Mouse (Mus musculus) limb, embryonic 10.5 days (tissue): Measurements from ENCODE around the gene A930002H24Rik. TPM values are rescaled to one million over a fixed set of nuclear protein-coding genes. Genes with fewer than 3 reads are reported as not detected.

Experiments
- DNase-seq: peaks from one replicate; pipeline ENCODE4 v3.0.0-alpha.2; 2017; ENCODE audit warnings: low spot score
- H3K27ac ChIP-seq: fragments of 300-500 bp; sonication (generic); 2 replicates; pipeline ENCODE4 v1.5.1; 2016; ENCODE audit warnings: mild to moderate bottlenecking
- H3K27me3 ChIP-seq: fragments of 300-500 bp; sonication (generic); 2 replicates; pipeline ENCODE4 v1.6.1; 2016; ENCODE audit warnings: low read depth, mild to moderate bottlenecking; ENCODE audit not compliant: poor library complexity, severe bottlenecking
- H3K36me3 ChIP-seq: fragments of 300-500 bp; sonication (generic); 2 replicates; pipeline ENCODE4 v1.6.1; 2016; ENCODE audit warnings: mild to moderate bottlenecking, moderate library complexity
- H3K4me1 ChIP-seq: fragments of 300-500 bp; sonication (generic); 2 replicates; pipeline ENCODE4 v1.6.1; 2016
- H3K4me3 ChIP-seq: fragments of 300-500 bp; sonication (generic); 2 replicates; pipeline ENCODE4 v1.5.1; 2016; ENCODE audit warnings: mild to moderate bottlenecking, moderate library complexity
- H3K9me3 ChIP-seq: fragments of 300-500 bp; sonication (generic); replicated peaks from 2 replicates; pipeline ENCODE4 v1.6.1; 2016; ENCODE audit warnings: mild to moderate bottlenecking
- WGBS: fragments of 180-500 bp; shearing (Covaris S2); methylation state at CpG from one replicate; pipeline ENCODE4 v1.1.7; 2016; 5-methylcytosine and 5-hydroxymethylcytosine counted together
- polyA plus RNA-seq: library from polyadenylated mRNA; unstranded; fragments of >200 nt; fragmentation: Nextera tagmentation; extraction: Ambion mirVana; gene quantifications from 2 replicates; pipeline ENCODE4 v1.2.1, GENCODE M21; 2016

The A930002H24Rik gene
- polyA plus RNA-seq, 1 experiment from 2014 or later: 1.5 TPM

DNA sequence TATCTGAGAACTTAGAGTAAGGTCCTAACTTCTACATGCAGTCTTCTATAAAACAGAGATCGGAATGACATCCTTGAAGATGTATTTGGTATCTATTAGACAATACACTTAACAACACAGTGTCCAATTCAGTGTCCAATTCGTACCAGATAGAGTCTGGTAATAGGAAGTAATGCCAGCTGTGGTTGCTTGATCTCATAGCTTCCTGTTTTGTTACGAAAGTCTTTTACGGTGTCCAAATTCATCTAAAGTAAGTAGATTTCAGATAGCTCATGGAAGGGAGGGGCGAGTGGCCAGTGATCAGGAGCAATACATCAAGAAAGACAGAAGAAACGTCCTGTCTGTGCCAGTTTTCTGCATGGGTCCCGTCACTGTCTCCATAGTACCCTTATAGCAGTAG is 36.8 kb downstream of the A930002H24Rik start:
- H3K4me1 ChIP-seq: no peaks in the 10 kb centered on the region
- H3K36me3 ChIP-seq: no peaks in the 10 kb centered on the region
- whole genome bisulfite sequencing: 82% methylated on average over 7 of the region's 7 CpGs
- no peak overlapping the region for H3K4me3 ChIP-seq
- no peak overlapping the region for H3K27ac ChIP-seq
- peak; percentile 2 for DNase-seq
- no peaks in the 10 kb centered on the region for H3K9me3 ChIP-seq
- H3K27me3 ChIP-seq: no peaks in the 10 kb centered on the region

DNA sequence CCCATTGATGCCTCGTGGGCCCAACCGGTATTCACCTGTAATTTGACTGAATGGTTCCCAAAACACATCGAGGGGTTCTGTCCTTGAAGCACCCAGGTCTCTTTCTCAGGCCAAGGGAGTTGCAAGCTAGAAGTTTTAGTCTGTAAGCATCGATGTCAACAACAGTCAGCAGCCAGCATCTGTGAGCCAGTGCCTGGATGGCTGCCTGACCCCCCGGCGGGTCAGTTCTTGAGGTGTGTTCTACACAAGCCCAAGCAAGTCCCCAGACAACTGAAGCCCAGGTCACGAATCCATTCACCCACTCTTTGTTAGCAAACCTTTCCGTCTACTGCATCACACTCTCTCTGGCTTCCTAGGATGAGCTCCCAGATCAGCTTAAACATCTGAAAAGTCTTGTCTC is 37.4 kb downstream of the A930002H24Rik start:
- Histone ChIP-seq H3K36me3 (no peaks in the 10 kb centered on the region), H3K4me1 (no peaks in the 10 kb centered on the region), H3K4me3 (no peak overlapping the region), H3K27ac (no peak overlapping the region), H3K9me3 (no peaks in the 10 kb centered on the region), H3K27me3 (no peaks in the 10 kb centered on the region)
- DNase-seq: peak; percentile 26
- WGBS: 86% methylated on average over 8 of the region's 8 CpGs

DNA sequence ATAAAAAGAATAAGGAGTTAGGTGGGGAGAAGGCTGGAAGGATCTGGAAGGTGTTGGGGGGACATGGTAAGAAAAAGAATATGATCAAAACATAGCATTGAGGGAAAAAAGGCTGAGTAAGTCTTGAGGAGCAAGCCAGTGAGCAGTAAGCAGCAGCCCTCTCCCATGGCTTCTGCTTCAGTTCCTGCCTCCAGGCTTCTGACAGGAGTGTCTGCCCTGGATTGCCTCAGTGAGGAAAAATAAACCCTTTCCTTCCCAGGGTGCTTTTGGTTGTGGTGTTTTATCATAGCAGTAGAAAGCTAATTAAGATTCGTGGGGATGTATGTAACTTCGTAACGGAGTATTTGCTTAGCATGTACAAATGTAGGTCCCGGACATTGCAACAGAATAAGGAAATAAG is 39.5 kb downstream of the A930002H24Rik start:
- no peak overlapping the region for H3K27ac ChIP-seq
- no peak overlapping the region for H3K4me3 ChIP-seq
- H3K9me3 ChIP-seq: no peaks in the 10 kb centered on the region
- H3K4me1 ChIP-seq: no peaks in the 10 kb centered on the region
- no peaks in the 10 kb centered on the region for H3K27me3 ChIP-seq
- peak; percentile 12 for DNase-seq
- WGBS: 94% methylated on average over 4 of the region's 4 CpGs
- no peaks in the 10 kb centered on the region for H3K36me3 ChIP-seq

DNA sequence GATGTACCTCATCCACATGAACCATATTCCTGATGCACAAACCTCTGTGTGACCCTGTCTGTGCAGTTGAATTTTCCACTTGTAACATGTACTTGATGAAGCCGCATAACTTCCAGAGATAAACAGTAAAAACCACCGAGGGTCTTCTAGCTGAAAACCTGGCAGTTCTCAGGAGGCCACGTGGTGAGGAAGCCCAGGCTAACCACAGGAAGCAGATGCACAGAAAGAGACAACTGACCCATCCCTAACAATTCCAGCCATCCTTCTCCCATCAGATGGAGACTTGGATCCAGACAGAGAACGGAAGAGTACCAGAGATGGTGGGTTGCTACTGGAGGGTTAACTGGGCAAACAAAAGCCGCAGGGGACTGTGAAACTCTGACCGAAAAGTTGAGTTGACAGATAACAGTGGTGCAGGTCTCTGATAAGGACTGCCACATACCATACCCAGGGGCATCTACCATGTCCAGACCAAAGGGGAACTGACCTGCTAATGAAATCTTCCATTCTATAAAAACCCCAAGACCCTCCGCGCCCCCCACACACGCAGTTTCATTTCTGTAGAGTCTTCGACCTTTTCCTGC is 45.1 kb downstream of the A930002H24Rik start:
- H3K9me3 ChIP-seq: no peaks in the 10 kb centered on the region
- H3K27ac ChIP-seq: no peak overlapping the region
- no peaks in the 10 kb centered on the region for H3K4me1 ChIP-seq
- no peak overlapping the region for H3K4me3 ChIP-seq
- WGBS: 82% methylated on average over 10 of the region's 10 CpGs
- H3K27me3 ChIP-seq: no peaks in the 10 kb centered on the region
- no peaks in the 10 kb centered on the region for H3K36me3 ChIP-seq
- DNase-seq: peak; percentile 7

DNA sequence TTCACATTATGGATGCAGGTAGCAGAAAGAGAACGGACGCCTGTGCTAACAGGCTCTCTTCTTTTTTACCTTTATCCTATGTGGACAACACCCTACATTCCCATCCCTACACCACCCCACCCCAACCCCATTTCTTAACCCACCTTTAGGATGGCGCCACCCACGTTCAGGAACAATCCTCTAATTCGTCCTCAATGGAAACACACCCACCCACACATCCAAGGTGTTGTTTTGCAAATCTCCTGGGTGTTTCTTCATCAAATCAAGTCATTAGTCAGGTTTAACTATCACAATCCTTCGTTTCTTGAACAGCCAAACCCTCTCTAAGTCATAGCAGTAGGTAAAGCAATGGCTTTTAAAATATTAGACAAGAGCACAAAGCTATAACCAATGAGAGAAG is 50.0 kb downstream of the A930002H24Rik start:
- no peak overlapping the region for H3K27ac ChIP-seq
- no peaks in the 10 kb centered on the region for H3K36me3 ChIP-seq
- H3K9me3 ChIP-seq: no peaks in the 10 kb centered on the region
- peaks cover 5% of the 10 kb centered on the region; the same call in 1 of the 2 replicates for H3K4me1 ChIP-seq
- WGBS: 86% methylated on average over 6 of the region's 6 CpGs
- H3K4me3 ChIP-seq: no peak overlapping the region
- no peaks in the 10 kb centered on the region for H3K27me3 ChIP-seq
- peak; percentile 2 for DNase-seq

Other genes starting within 250 kb of the A930002H24Rik start
- 19.1 and 25.4 TPM in 2 replicates for gene Fer, start 729 bp downstream of the A930002H24Rik start, polyA plus RNA-seq